Mouse (Mus musculus) myocyte (in vitro differentiated cells): ENCODE data around the gene Cep128. TPM values are rescaled to one million over a fixed set of nuclear protein-coding genes. Genes with fewer than 3 reads are reported as not detected.

Source experiments
- H3K27me3 ChIP-seq: one replicate; pipeline ENCODE4 v1.6.1; 2011; ENCODE audit not compliant: control insufficient read depth, insufficient read depth, insufficient read length
- H3K36me3 ChIP-seq: one replicate; pipeline ENCODE4 v1.6.1; 2011; ENCODE audit not compliant: control insufficient read depth, insufficient read depth
- H3K4me2 ChIP-seq: one replicate; pipeline ENCODE4 v1.6.1; 2011; ENCODE audit warnings: low read depth, control low read depth
- H3K4me3 ChIP-seq: one replicate; pipeline ENCODE4 v1.5.1; 2011; ENCODE audit warnings: mild to moderate bottlenecking, control low read depth, moderate library complexity
- H3K79me2 ChIP-seq: one replicate; pipeline ENCODE4 v1.6.1; 2011; ENCODE audit not compliant: control insufficient read depth, insufficient read depth
- H3ac ChIP-seq: one replicate; pipeline ENCODE4 v1.6.1; 2011; ENCODE audit not compliant: control insufficient read depth, insufficient read length
- CEBPB ChIP-seq: IDR thresholded peaks from 2 replicates; pipeline ENCODE4 v1.6.1; 2011; ENCODE audit warnings: mild to moderate bottlenecking, moderate library complexity; ENCODE audit not compliant: poor library complexity, insufficient read depth, severe bottlenecking
- E2F4 ChIP-seq: IDR thresholded peaks from one replicate; pipeline ENCODE4 v1.6.1; 2011; ENCODE audit warnings: mild to moderate bottlenecking, control low read depth, moderate library complexity; ENCODE audit not compliant: insufficient read depth
- MAX ChIP-seq: IDR thresholded peaks from one replicate; pipeline ENCODE4 v1.6.1; 2011; ENCODE audit warnings: low read depth, mild to moderate bottlenecking, control low read depth
- MYOD1 ChIP-seq, 3 experiments: IDR thresholded peaks; one replicate each; pipeline ENCODE4 v1.6.1; 2011; ENCODE audit warnings: control low read depth in 2 of 3, low read depth in 2 of 3, mild to moderate bottlenecking in 2 of 3, moderate library complexity in 1 of 3; ENCODE audit not compliant: insufficient read length in 2 of 3, control insufficient read depth in 1 of 3
- MYOG ChIP-seq, 3 experiments: IDR thresholded peaks; one replicate each; pipeline ENCODE4 v1.6.1; 2011; ENCODE audit warnings: control low read depth in 2 of 3, low read depth in 2 of 3, mild to moderate bottlenecking in 2 of 3; ENCODE audit not compliant: insufficient read length in 2 of 3, control insufficient read depth in 1 of 3, insufficient read depth in 1 of 3
- POLR2A ChIP-seq: IDR thresholded peaks from one replicate; pipeline ENCODE4 v1.6.1; 2011; ENCODE audit warnings: low read depth, mild to moderate bottlenecking, control low read depth, moderate library complexity; ENCODE audit not compliant: insufficient read length
- POLR2AphosphoS2 ChIP-seq: IDR thresholded peaks from one replicate; pipeline ENCODE4 v1.6.1; 2011; ENCODE audit warnings: low read depth, control low read depth; ENCODE audit not compliant: insufficient read length
- REST ChIP-seq: IDR thresholded peaks from one replicate; pipeline ENCODE4 v1.6.1; 2011; ENCODE audit warnings: mild to moderate bottlenecking, control low read depth, moderate library complexity; ENCODE audit not compliant: insufficient read depth, insufficient read length
- SRF ChIP-seq: IDR thresholded peaks from one replicate; pipeline ENCODE4 v1.6.1; 2011; ENCODE audit warnings: low read depth; ENCODE audit not compliant: control insufficient read depth, insufficient read length
- TCF12 ChIP-seq: IDR thresholded peaks from one replicate; pipeline ENCODE4 v1.6.1; 2011; ENCODE audit warnings: mild to moderate bottlenecking, control low read depth; ENCODE audit not compliant: poor library complexity, insufficient read depth, severe bottlenecking
- TCF3 ChIP-seq: IDR thresholded peaks from one replicate; pipeline ENCODE4 v1.6.1; 2011; ENCODE audit warnings: low read depth, control low read depth; ENCODE audit not compliant: insufficient read length
- USF1 ChIP-seq: IDR thresholded peaks from one replicate; pipeline ENCODE4 v1.6.1; 2011; ENCODE audit warnings: low read depth, mild to moderate bottlenecking, control low read depth, moderate library complexity
- polyA plus RNA-seq: library from polyadenylated mRNA; unstranded; fragments of >200 nt; fragmentation: generic; extraction: Trizol; gene quantifications from one replicate; pipeline ENCODE4 v1.2.1, GENCODE M21; 2012; ENCODE audit warnings: missing spikeins

Cep128 gene
- polyA plus RNA-seq, 1 experiment, result 2.9 TPM

- Histone ChIP-seq H3K79me2 (no peaks in the 10 kb centered on the region), H3K36me3 (no peaks in the 10 kb centered on the region), H3K27me3 (no peaks in the 10 kb centered on the region), H3ac (no peak overlapping the region), H3K4me2 (no peak overlapping the region), H3K4me3 (no peak overlapping the region)
- TF ChIP-seq POLR2AphosphoS2, result no peak
- no peak for TF ChIP-seq TCF12
- no peak for TF ChIP-seq MYOD1 (IDR thresholded peaks at IDR 0.05; ENCODE audit: control insufficient read depth in 1 of 3, insufficient read length in 2 of 3, low read depth in 2 of 3)
- no peak for TF ChIP-seq TCF3
- TF ChIP-seq REST, result no peak
- TF ChIP-seq SRF, result no peak
- no peak for TF ChIP-seq MYOG (IDR thresholded peaks at IDR 0.05; ENCODE audit: control insufficient read depth in 1 of 3, insufficient read depth in 1 of 3, insufficient read length in 2 of 3, low read depth in 2 of 3)
- TF ChIP-seq MAX, result no peak
- no peak for TF ChIP-seq USF1
- TF ChIP-seq POLR2A, result no peak
- TF ChIP-seq E2F4, result no peak
- TF ChIP-seq CEBPB, result no peak
Observed at GRCm38 (mm10) chr12:91149152-91149551, 235.1 kb downstream of the Cep128 start.

GRCm38 (mm10) chr12:91134740-91135517 lies 249.3 kb downstream of the Cep128 start:
- no peaks in the 10 kb centered on the region for H3K27me3 ChIP-seq
- no peaks in the 10 kb centered on the region for H3K79me2 ChIP-seq
- H3K36me3 ChIP-seq, result no peaks in the 10 kb centered on the region
- H3ac ChIP-seq, result no peak overlapping the region
- H3K4me2 ChIP-seq, result no peak overlapping the region
- no peak overlapping the region for H3K4me3 ChIP-seq
- TF ChIP-seq REST (no peak), MAX (no peak), USF1 (no peak), POLR2A (no peak), E2F4 (no peak), MYOG (IDR thresholded peaks at IDR 0.05; ENCODE audit: control insufficient read depth in 1 of 3, insufficient read depth in 1 of 3, insufficient read length in 2 of 3, low read depth in 2 of 3) (no peak), TCF3 (no peak), SRF (no peak), TCF12 (no peak), MYOD1 (IDR thresholded peaks at IDR 0.05; ENCODE audit: control insufficient read depth in 1 of 3, insufficient read length in 2 of 3, low read depth in 2 of 3) (no peak), POLR2AphosphoS2 (no peak), CEBPB (no peak)

DNA sequence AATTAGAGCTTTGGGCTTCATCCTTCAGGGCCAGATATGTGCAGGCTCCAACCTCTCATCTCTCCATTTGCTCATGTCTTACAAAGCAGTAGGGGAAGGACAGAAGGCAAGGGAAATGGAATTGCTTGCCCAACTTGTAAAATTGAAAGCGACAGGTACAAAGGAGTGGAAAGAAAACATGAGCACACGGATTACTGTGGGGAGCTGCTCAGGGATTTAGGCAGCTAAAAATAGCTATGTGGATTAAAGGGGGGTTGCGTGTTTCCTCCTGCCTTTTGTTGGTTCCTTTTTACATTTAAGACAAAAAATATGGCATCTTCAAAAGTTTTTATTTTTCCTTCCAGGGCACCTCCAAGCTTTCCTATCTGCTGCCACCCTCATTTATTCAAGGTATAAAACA lies 269.2 kb downstream of the Cep128 start:
- no peak for TF ChIP-seq CEBPB
- TF ChIP-seq MYOD1 (IDR thresholded peaks at IDR 0.05; ENCODE audit: control insufficient read depth in 1 of 3, insufficient read length in 2 of 3, low read depth in 2 of 3), result no peak
- no peak for TF ChIP-seq POLR2A
- TF ChIP-seq MYOG (IDR thresholded peaks at IDR 0.05; ENCODE audit: control insufficient read depth in 1 of 3, insufficient read depth in 1 of 3, insufficient read length in 2 of 3, low read depth in 2 of 3), result no peak
- no peak for TF ChIP-seq REST
- no peak for TF ChIP-seq TCF3
- no peak for TF ChIP-seq SRF
- no peak for TF ChIP-seq E2F4
- TF ChIP-seq TCF12, result no peak
- TF ChIP-seq USF1, result no peak
- no peak for TF ChIP-seq MAX
- no peak for TF ChIP-seq POLR2AphosphoS2
- no peak overlapping the region for H3K4me2 ChIP-seq
- no peaks in the 10 kb centered on the region for H3K36me3 ChIP-seq
- no peaks in the 10 kb centered on the region for H3K27me3 ChIP-seq
- no peak overlapping the region for H3ac ChIP-seq
- H3K4me3 ChIP-seq, result no peak overlapping the region
- no peaks in the 10 kb centered on the region for H3K79me2 ChIP-seq

GRCm38 (mm10) chr12:91103316-91103715 lies 280.9 kb downstream of the Cep128 start:
- TF ChIP-seq E2F4 (no peak), USF1 (no peak), POLR2A (no peak), SRF (no peak)
- no peak overlapping the region for H3K4me2 ChIP-seq
- H3ac ChIP-seq, result no peak overlapping the region
- H3K36me3 ChIP-seq, result no peaks in the 10 kb centered on the region
- H3K27me3 ChIP-seq, result no peaks in the 10 kb centered on the region
- H3K4me3 ChIP-seq, result no peak overlapping the region
- H3K79me2 ChIP-seq, result no peaks in the 10 kb centered on the region
